Mouse (Mus musculus): ENCODE measurements around the gene Prss40. TPM values are rescaled to one million over a fixed set of nuclear protein-coding genes. Genes with fewer than 3 reads are reported as not detected.

Prss40 gene
- polyA plus RNA-seq (2012; ENCODE audit: insufficient read depth, low replicate concordance), result not detected in 2 replicates

GRCm38 (mm10) chr1:34560843-34561242 lies at the start of gene Prss40:
Prss40 (minus strand) TSS chr1:34560943.
- Histone ChIP-seq H3K27me3 (replicated peaks) (peaks cover 4% of the 10 kb centered on the region), H3K36me3 (replicated peaks; ENCODE audit: low read length) (no peaks in the 10 kb centered on the region), H3K9me3 (no peaks in the 10 kb centered on the region), H3K4me3 (replicated peaks) (no peak within 1 kb of the TSS), H3K4me1 (no peaks in the 10 kb centered on the region)
- no peak for TF ChIP-seq FLI1 (IDR thresholded peaks at IDR 0.05; ENCODE audit: low read length)
- TF ChIP-seq GATA1 (IDR thresholded peaks at IDR 0.05; ENCODE audit: borderline replicate concordance, low read length), result no peak

GRCm38 (mm10) chr1:34602363-34602762 lies 41.6 kb upstream of the Prss40 start:
- Histone ChIP-seq H3K27me3 (replicated peaks) (no peaks in the 10 kb centered on the region), H3K36me3 (replicated peaks; ENCODE audit: low read length) (no peaks in the 10 kb centered on the region), H3K4me3 (replicated peaks) (no peak overlapping the region), H3K4me1 (no peaks in the 10 kb centered on the region), H3K9me3 (no peaks in the 10 kb centered on the region)
- TF ChIP-seq GATA1 (IDR thresholded peaks at IDR 0.05; ENCODE audit: borderline replicate concordance, low read length), result no peak
- TF ChIP-seq FLI1 (IDR thresholded peaks at IDR 0.05; ENCODE audit: low read length), result no peak

- no peaks in the 10 kb centered on the region for H3K9me3 ChIP-seq
- no peaks in the 10 kb centered on the region for H3K27me3 ChIP-seq (replicated peaks)
- H3K36me3 ChIP-seq (replicated peaks; ENCODE audit: low read length), result no peaks in the 10 kb centered on the region
- H3K4me3 ChIP-seq (replicated peaks), result no peak overlapping the region
- no peak for TF ChIP-seq GATA1 (IDR thresholded peaks at IDR 0.05; ENCODE audit: borderline replicate concordance, low read length)
- no peak for TF ChIP-seq FLI1 (IDR thresholded peaks at IDR 0.05; ENCODE audit: low read length)
- no peaks in the 10 kb centered on the region for H3K4me1 ChIP-seq
Measured at GRCm38 (mm10) chr1:34601323-34602047, 40.7 kb upstream of the Prss40 start.

- H3K4me3 ChIP-seq (replicated peaks), result no peak overlapping the region
- no peaks in the 10 kb centered on the region for H3K4me1 ChIP-seq
- peaks cover 2% of the 10 kb centered on the region for H3K27me3 ChIP-seq (replicated peaks)
- 0 out of 2 replicates have a peak, but pooled peaks cover 7% of the 10 kb centered on the region for H3K9me3 ChIP-seq
- H3K36me3 ChIP-seq (replicated peaks; ENCODE audit: low read length), result no peaks in the 10 kb centered on the region
- no peak for TF ChIP-seq GATA1 (IDR thresholded peaks at IDR 0.05; ENCODE audit: borderline replicate concordance, low read length)
- TF ChIP-seq FLI1 (IDR thresholded peaks at IDR 0.05; ENCODE audit: low read length), result no peak
Measured at GRCm38 (mm10) chr1:34600000-34600399, 39.3 kb upstream of the Prss40 start.

- no peaks in the 10 kb centered on the region for H3K36me3 ChIP-seq (replicated peaks; ENCODE audit: low read length)
- H3K4me1 ChIP-seq, result no peaks in the 10 kb centered on the region
- peaks cover 2% of the 10 kb centered on the region for H3K27me3 ChIP-seq (replicated peaks)
- no peaks in the 10 kb centered on the region for H3K9me3 ChIP-seq
- TF ChIP-seq GATA1 (IDR thresholded peaks at IDR 0.05; ENCODE audit: borderline replicate concordance, low read length), result no peak
- TF ChIP-seq FLI1 (IDR thresholded peaks at IDR 0.05; ENCODE audit: low read length), result no peak
- H3K4me3 ChIP-seq (replicated peaks), result no peak overlapping the region
Measured at GRCm38 (mm10) chr1:34587298-34588096, 26.8 kb upstream of the Prss40 start.

- Histone ChIP-seq H3K4me3 (replicated peaks) (no peak overlapping the region), H3K9me3 (no peaks in the 10 kb centered on the region), H3K36me3 (replicated peaks; ENCODE audit: low read length) (no peaks in the 10 kb centered on the region), H3K27me3 (replicated peaks) (peaks cover 12% of the 10 kb centered on the region), H3K4me1 (peaks cover 2% of the 10 kb centered on the region; the same call in 1 of the 2 replicates)
- TF ChIP-seq GATA1 (IDR thresholded peaks at IDR 0.05; ENCODE audit: borderline replicate concordance, low read length) (no peak), FLI1 (IDR thresholded peaks at IDR 0.05; ENCODE audit: low read length) (no peak)
Measured at GRCm38 (mm10) chr1:34584736-34585135, 24.0 kb upstream of the Prss40 start.

GRCm38 (mm10) chr1:34583821-34584263 lies 23.1 kb upstream of the Prss40 start:
- H3K9me3 ChIP-seq, result no peaks in the 10 kb centered on the region
- H3K4me1 ChIP-seq, result peaks cover 10% of the 10 kb centered on the region
- H3K27me3 ChIP-seq (replicated peaks), result peaks cover 21% of the 10 kb centered on the region
- no peak overlapping the region for H3K4me3 ChIP-seq (replicated peaks)
- no peaks in the 10 kb centered on the region for H3K36me3 ChIP-seq (replicated peaks; ENCODE audit: low read length)
- TF ChIP-seq GATA1 (IDR thresholded peaks at IDR 0.05; ENCODE audit: borderline replicate concordance, low read length) (no peak), FLI1 (IDR thresholded peaks at IDR 0.05; ENCODE audit: low read length) (no peak)

GRCm38 (mm10) chr1:34582218-34582617 lies 21.5 kb upstream of the Prss40 start:
- Histone ChIP-seq H3K4me1 (peaks cover 10% of the 10 kb centered on the region), H3K36me3 (replicated peaks; ENCODE audit: low read length) (no peaks in the 10 kb centered on the region), H3K27me3 (replicated peaks) (peaks cover 29% of the 10 kb centered on the region), H3K4me3 (replicated peaks) (no peak overlapping the region), H3K9me3 (no peaks in the 10 kb centered on the region)
- TF ChIP-seq FLI1 (IDR thresholded peaks at IDR 0.05; ENCODE audit: low read length), result no peak
- TF ChIP-seq GATA1 (IDR thresholded peaks at IDR 0.05; ENCODE audit: borderline replicate concordance, low read length), result no peak

GRCm38 (mm10) chr1:34579782-34580356 lies 19.1 kb upstream of the Prss40 start:
- no peak for TF ChIP-seq FLI1 (IDR thresholded peaks at IDR 0.05; ENCODE audit: low read length)
- TF ChIP-seq GATA1 (IDR thresholded peaks at IDR 0.05; ENCODE audit: borderline replicate concordance, low read length), result no peak
- Histone ChIP-seq H3K27me3 (replicated peaks) (peaks cover 30% of the 10 kb centered on the region), H3K36me3 (replicated peaks; ENCODE audit: low read length) (no peaks in the 10 kb centered on the region), H3K4me1 (peaks cover 10% of the 10 kb centered on the region), H3K4me3 (replicated peaks) (peak overlapping the region; percentile 87), H3K9me3 (no peaks in the 10 kb centered on the region)

Data from megakaryocyte, embryonic 14.5 days (primary cell).